Mouse (Mus musculus): Measurements from ENCODE around the gene R3hdm1.

R3hdm1 gene

DNA sequence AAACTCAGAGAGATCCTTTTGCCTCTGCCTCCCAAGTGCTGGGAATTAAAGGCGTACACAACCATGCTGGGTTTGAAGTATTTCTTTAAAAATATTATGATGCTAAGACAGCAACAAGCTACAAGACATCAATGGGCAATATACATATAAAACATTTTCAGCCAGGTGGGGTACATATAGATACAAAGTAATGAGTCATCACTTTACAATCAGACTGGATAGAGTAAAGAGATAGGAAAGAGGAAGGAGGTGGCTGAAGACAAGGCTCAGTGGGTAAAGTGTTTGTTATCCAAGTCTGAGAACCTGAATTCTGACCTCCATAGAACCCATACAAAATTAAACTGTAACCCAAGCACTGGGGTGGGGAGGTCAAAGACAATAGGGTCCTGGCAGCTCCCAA lies 4.8 kb upstream of the R3hdm1 start:
- POLR2A ChIA-PET, result interaction anchor here in 2 of 4 experiments (0.6 to 1.4 kb wide), 4 partner anchors 10 to 230 kb away, joined by 3 read pairs; partner anchors contain the start of gene Rab3gap1 (in 1 of the 2)
- CTCF ChIA-PET, result no interaction called here

DNA sequence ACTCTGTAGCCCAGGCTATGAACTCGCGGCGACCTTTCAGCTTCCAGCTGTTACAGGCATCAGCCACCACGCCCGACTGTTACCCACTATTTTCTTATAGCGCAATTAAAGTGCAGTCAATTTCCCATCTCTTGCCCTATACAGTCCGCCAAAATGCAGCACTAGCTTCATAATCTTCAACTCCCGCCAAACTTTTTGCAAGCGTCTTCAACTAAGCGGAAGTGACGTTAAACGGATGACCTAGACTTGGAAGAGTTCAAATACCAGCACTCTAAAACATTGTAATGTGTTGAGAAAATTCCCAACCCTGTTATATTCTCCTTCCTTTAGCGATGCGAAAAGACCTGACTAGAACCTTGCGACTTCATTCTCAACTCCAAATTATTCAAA lies 855 bp upstream of the R3hdm1 start:
- ChIA-PET POLR2A (interaction anchor here in 2 of 4 experiments (0.6 to 2.2 kb wide), 18 partner anchors 7 to 623 kb away, joined by 3 to 11 read pairs (median 4); partner anchors contain the start of genes Rab3gap1 (in 2 of the 2), Ccnt2 (in 1 of the 2) and Dars (in 1 of the 2)), CTCF (interaction anchor here in 1 of 4 experiments (1.0 kb wide), 1 partner anchor 275 kb away, joined by 4 read pairs; no protein-coding TSS in a partner anchor)

DNA sequence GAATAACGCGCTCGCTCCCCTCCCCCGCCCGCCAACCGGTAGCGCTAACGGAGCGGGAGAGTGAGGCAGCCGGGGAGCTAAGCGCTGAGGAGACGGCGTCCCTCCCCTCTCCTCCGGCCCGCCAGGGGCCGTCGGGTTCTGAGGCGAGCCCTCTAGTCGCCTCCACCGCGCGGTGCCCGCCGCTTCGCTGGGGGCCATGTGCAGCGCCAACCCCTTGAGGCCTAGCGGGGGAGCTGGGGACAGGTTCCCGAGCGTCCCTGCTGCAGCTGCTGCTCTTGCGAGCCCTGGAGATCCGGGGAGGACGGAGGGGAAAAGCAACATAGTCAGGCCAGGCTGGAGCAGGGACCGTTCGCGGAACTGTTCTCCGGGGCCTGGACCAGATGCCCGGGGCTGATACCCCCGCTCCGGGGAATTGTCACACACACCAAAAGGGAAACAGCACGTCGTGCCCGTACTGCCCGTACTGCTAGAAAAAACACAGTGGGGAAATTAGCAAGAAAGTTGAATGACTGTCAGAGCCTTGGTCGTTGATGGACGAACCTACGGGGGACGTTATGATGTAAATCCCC lies 503 bp downstream of the R3hdm1 start:
- POLR2A ChIA-PET, result interaction anchor here (0.6 to 2.2 kb wide), 20 partner anchors 9 to 655 kb away, joined by 3 to 11 read pairs (median 4); partner anchors contain the start of genes Ccnt2 (in 2 of the 4), Rab3gap1 (in 2 of the 4) and Dars (in 1 of the 4)

DNA sequence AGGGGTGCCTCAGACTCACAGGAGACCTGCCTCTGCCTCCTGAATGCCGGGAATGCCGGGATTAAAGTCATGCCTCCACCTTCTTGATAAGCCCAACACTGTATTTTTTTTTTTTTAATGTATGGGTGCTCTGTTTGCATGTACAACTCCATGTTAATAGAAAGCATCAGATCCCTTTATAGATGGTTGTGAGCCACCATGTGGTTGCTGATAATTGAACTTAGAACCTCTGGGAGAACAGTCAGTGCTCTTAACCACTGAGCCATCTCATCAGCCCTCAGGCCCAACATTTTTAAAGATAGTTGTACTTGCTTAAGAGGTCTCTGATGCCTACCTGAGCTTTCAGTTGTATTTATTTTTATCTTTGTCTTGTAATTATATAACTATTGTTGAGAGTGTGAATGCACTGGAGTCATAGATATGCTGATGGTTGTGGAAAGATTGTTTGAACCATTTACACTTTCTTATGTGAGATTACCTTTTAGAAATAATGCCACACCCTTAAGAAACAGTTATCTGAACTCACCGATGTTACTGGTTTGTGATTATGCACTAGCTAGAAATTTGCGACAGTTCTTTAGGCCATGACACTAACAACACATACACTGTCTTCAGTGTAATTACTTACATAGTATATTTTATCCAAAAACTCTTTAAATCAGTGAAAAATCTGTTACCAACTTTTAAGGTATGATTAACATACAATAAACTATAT lies 18.0 kb downstream of the R3hdm1 start:
- CTCF ChIA-PET, result no interaction called here
- POLR2A ChIA-PET, result interaction anchor here in 1 of 4 experiments (1.1 kb wide), 1 partner anchor 10 kb away, joined by 3 read pairs; no protein-coding TSS in a partner anchor

More for the DNA sequence above, 503 bp downstream of the R3hdm1 start:
- CTCF ChIA-PET, result interaction anchor here in 1 of 4 experiments (1.0 kb wide), 1 partner anchor 276 kb away, joined by 4 read pairs; no protein-coding TSS in a partner anchor

DNA sequence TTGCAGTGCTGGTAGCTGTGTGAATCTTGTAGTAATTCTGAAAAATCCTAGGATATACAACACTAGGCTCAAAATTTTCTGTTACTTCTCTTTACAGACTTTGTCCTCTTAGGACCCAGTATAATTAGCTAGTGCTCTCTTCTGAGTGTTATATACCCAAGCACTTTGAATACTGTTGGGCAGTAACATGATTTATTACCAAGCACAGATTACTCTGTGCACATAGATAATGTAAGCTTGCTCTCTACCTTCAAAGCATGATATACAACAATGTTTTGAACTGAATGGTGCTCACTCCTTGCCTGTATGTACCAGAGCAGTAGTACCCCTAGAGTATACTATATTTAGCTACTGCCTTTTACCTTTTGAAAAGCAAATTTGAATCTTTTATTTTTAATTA lies 33.1 kb downstream of the R3hdm1 start:
- ChIA-PET POLR2A (interaction anchor here in 1 of 4 experiments (0.6 to 1.0 kb wide), 3 partner anchors 14 to 344 kb away, joined by 3 read pairs; no protein-coding TSS in a partner anchor), CTCF (interaction anchor here in 1 of 4 experiments (0.5 kb wide), 1 partner anchor 61 kb away, joined by 12 read pairs; no protein-coding TSS in a partner anchor)

DNA sequence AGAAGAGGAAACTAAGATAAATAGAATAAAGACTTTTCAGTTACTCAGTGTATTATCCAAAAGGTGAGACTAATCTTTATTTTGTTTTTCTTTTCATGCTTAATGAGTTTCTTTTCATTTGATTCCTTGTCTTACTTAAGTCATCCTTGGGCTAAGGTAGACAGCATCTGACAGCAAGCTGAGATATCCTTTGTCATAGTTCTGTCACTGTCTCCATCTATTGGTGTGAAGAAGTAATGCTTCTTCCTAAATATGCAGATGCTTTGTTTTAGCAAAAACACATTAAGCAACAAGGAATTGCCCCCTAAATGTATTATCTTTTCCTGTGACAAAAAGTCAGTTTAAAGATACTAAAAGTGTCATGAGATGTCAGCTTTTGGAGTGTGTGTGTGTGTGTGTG lies 37.9 kb downstream of the R3hdm1 start:
- CTCF ChIA-PET, result interaction anchor here in 2 of 4 experiments (0.7 to 1.4 kb wide), 3 partner anchors 9 to 319 kb away, joined by 3 to 4 read pairs (median 3); no protein-coding TSS in a partner anchor
- POLR2A ChIA-PET, result interaction anchor here in 1 of 4 experiments (1.1 kb wide), 1 partner anchor 8 kb away, joined by 4 read pairs; no protein-coding TSS in a partner anchor

DNA sequence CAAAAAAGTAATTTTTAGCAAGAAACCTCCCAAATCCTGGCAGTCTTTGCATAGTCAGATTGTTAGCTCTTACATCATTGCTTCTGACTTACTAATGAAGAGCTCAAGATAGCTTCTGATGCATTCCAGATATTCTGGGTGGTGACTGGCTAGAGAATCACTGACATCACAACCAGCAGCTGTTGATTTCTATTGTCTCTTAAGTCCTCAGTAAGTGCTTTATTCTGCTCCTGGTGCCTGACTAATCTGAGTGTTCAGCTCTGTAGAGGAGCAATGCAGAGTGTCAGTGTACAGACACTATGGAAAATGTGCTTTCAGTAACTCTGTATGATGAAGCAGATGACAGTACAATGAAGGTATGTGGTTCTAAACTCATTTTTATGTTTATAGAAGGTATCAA lies 38.6 kb downstream of the R3hdm1 start:
- CTCF ChIA-PET, result interaction anchor here in 1 of 4 experiments (1.0 kb wide), 1 partner anchor 315 kb away, joined by 3 read pairs; no protein-coding TSS in a partner anchor
- POLR2A ChIA-PET, result interaction anchor here in 1 of 4 experiments (1.1 kb wide), 1 partner anchor 9 kb away, joined by 4 read pairs; no protein-coding TSS in a partner anchor

DNA sequence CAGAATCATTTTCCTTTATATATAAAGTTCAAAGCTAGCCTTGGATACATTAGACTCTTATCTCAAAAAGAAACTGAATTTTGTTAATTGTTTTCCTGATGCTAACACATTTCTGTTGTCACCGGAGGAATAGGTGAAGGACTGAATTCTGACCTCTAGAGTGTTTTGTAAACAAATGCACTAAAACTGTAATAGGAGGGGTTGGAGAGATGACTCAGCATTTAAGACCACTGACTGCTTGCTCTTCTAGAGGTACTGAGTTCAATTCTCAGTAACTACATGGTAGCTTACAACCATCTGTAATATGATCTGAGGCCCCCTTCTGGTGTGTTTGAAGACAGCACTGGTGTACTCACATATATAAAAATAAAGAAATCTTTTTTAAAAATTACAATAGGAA lies 63.9 kb downstream of the R3hdm1 start:
- ChIA-PET CTCF (interaction anchor here in 1 of 4 experiments (0.6 to 0.9 kb wide), 2 partner anchors 339 to 426 kb away, joined by 3 read pairs; no protein-coding TSS in a partner anchor), POLR2A (interaction anchor here in 2 of 4 experiments (1.1 to 2.0 kb wide), 5 partner anchors 10 to 25 kb away, joined by 3 to 6 read pairs (median 3); no protein-coding TSS in a partner anchor)

DNA sequence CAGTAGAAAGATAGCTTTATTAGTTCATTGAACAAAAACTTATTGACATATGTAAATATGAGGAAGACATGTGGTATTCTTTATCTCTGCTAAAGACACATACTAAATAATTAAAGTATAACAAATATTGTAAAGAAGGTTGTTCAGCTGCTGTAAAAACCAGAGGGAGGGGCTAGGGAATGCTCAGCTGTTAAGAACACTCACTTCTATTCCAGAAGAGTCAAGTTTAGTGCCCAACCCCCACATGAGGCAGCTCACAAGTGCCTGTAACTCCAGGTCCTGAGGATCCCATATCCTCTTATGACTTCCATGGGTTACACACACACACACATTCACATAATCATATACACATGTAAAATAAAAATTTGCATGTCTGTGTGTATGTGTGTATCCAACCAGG lies 67.0 kb downstream of the R3hdm1 start:
- ChIA-PET POLR2A (interaction anchor here in 3 of 4 experiments (0.5 to 1.8 kb wide), 12 partner anchors 10 to 241 kb away, joined by 3 to 8 read pairs (median 3); partner anchors contain the start of genes Mcm6 (in 1 of the 3) and Zranb3 (in 1 of the 3)), CTCF (interaction anchor here in 1 of 4 experiments (0.5 kb wide), 1 partner anchor 27 kb away, joined by 3 read pairs; no protein-coding TSS in a partner anchor)

DNA sequence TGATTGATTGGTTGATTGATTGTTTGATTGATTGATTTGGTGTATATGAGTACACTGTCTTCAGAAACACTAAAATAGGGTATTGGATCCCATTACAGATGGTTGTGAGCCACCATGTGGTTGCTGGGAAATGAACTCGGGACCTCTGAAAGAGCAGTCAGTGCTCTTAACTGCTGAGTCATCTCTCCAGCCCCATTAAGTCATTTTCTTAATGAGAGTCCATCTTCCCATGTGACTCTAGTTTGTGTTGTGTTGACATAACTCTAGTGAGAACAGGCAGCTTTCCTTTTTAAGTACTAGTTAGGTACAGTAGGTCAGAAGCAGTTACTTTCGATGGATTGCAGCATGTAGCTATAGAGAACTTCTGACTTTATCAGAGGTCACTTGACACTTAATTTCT lies 88.3 kb downstream of the R3hdm1 start:
- POLR2A ChIA-PET, result interaction anchor here in 3 of 4 experiments (0.6 to 2.7 kb wide), 7 partner anchors 9 to 363 kb away, joined by 3 to 6 read pairs (median 4); partner anchors contain the start of genes Mcm6 (in 1 of the 3), R3hdm1 (in 1 of the 3) and Zranb3 (in 1 of the 3)
- CTCF ChIA-PET, result interaction anchor here in 1 of 4 experiments (0.8 kb wide), 1 partner anchor 27 kb away, joined by 3 read pairs; no protein-coding TSS in a partner anchor

DNA sequence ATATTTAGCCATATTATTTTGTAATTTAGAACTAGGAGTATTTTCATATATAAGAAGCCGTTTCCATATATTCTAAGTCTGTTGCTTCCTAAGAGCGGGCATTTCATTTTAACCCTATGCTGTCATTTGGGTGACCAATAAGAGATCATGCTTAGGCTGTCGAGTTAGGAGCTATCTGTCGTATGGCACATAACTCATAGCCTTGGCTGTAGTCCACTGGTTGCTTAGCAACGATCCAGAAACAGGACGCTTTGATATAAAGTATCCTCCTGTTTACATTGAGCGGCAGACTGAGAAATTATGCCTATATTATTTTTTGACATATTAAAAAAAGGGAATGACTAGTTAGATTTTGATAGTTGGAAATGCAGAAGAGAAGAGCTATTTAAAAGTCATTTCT lies 89.3 kb downstream of the R3hdm1 start:
- ChIA-PET POLR2A (interaction anchor here in 1 of 4 experiments (0.5 to 2.7 kb wide), 5 partner anchors 8 to 90 kb away, joined by 3 to 6 read pairs (median 5); partner anchors contain the start of genes R3hdm1 and Zranb3), CTCF (no interaction called here)

DNA sequence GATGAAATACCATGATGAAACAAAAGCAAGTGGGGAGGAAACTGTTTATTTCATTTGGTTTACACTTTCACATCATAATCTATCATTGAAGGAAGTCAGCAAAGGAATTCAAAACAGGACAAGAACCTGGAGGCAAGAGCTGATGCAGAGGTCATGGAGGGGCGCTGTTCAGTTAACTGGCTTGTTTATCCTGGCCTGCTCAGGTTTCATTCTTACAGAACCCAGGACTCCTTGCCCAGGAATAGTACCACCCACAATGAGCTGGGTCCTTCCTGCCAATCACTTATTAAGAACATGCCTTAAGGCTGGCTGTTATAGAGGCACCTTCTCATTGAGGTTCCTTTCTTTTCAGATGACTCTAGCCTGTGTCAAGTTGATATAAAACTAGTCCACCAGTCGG lies 90.9 kb downstream of the R3hdm1 start:
- POLR2A ChIA-PET, result interaction anchor here in 1 of 4 experiments (0.9 to 1.6 kb wide), 2 partner anchors 10 to 41 kb away, joined by 3 to 5 read pairs; no protein-coding TSS in a partner anchor
- CTCF ChIA-PET, result no interaction called here

DNA sequence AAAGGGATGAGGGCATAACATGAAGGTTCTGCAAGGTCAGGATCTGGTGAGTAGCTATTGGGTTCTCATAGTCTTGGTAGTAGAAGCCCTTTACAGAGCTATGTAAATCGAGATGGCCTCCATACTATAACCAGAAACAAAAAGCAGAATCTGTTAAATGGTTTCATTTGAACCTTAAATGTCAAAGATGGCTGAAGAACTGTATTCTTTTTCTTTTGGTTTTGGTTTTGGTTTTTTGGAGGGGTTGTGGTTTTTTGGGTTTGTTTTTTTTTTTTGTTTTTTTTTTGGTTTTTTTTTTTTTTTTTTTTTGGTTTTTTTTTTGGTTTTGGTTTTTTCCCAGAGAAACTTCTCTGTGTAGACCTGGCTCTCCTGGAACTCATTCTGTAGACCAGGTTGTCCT lies 94.3 kb downstream of the R3hdm1 start:
- CTCF ChIA-PET, result interaction anchor here in 2 of 4 experiments (0.7 kb wide), 2 partner anchors 27 to 61 kb away, joined by 3 to 12 read pairs; no protein-coding TSS in a partner anchor
- POLR2A ChIA-PET, result interaction anchor here in 1 of 4 experiments (0.6 to 1.8 kb wide), 5 partner anchors 16 to 371 kb away, joined by 3 to 5 read pairs (median 5); no protein-coding TSS in a partner anchor

DNA sequence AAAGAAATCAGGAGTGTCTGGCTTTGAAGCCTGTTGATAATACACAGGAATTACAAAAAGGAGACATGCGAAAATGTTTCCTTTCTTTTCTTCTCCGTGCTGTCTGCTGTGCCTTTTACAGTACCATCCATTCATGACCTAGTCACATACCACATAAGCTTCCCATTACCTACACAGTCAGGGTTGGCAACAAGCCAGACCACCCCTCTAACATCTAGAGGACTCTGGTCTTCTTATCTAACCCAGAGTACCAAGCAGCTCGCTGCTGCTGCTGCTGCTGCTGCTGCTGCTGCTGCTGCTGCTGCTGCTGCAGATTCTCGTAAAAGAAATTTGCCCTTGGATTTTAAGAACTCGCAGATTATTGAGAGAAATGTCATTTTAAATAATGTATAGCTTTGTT lies 110.2 kb downstream of the R3hdm1 start:
- POLR2A ChIA-PET, result interaction anchor here in 1 of 4 experiments (0.8 to 1.0 kb wide), 2 partner anchors 11 to 16 kb away, joined by 3 to 5 read pairs; no protein-coding TSS in a partner anchor
- CTCF ChIA-PET, result interaction anchor here in 1 of 4 experiments (0.6 kb wide), 1 partner anchor 10 kb away, joined by 3 read pairs; no protein-coding TSS in a partner anchor

DNA sequence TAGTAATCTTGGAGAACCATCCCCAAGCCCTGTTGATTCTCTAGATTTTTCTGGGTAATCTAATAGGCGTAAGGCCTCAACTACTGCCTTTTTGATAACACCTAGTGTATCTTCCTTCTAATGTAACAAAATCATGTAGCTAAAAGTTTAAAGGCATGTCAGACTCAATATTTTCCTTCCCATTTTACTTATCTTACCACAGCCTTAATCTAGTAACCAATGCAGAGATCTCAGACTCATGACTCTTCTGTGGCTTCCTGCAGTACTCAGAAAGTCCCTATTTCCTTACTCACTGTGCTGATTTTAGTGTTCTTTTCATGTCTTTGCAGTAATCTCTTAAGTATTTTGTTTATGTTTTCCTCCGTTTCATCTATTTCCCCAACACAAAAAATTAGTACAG lies 118.8 kb downstream of the R3hdm1 start:
- ChIA-PET POLR2A (no interaction called here), CTCF (no interaction called here)

DNA sequence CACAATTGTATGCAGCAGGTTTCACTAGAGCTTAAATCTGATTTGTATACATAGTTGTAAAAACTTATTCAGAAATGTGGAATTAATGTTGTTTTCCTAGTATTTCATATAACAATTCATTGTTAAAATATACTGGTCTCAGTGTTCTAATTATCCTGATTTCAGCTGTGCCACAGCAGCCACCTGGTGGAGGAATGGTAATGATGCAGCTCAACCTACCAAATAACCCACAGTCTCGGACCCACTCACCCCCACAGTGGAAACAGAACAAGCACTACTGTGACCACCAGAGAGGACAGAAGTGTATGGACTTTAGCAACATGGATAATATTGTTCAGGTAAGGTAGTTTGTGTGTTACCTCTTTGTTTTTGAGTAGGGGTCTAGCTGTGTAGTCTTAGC lies 120.2 kb downstream of the R3hdm1 start:
- CTCF ChIA-PET, result interaction anchor here in 3 of 4 experiments (0.5 to 1.9 kb wide), 10 partner anchors 12 to 435 kb away, joined by 3 to 8 read pairs (median 4); no protein-coding TSS in a partner anchor
- POLR2A ChIA-PET, result interaction anchor here in 1 of 4 experiments (1.5 kb wide), 1 partner anchor 355 kb away, joined by 7 read pairs; the partner anchor contains the start of gene Rab3gap1

DNA sequence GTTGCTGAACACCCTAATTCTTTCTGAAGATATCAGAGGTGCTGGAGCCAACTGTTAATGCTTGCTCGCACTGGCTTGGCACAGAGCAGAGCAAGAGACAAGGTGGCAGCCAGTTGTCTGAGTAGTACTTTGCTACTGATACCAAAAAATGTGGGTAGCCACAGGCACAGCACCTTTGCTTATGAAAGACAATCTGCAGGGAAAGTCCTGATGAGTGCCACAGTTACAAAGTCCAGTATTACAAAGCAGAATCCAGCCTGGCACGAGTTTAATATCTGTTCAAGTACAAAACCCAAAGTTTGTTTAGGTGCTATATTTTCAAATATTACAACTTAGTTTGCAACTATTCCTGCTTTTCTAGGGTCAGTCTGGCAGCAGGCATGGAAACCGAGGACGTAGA lies 132.1 kb downstream of the R3hdm1 start:
- CTCF ChIA-PET, result interaction anchor here in 2 of 4 experiments (1.0 to 2.1 kb wide), 2 partner anchors 12 kb away, joined by 4 to 8 read pairs; no protein-coding TSS in a partner anchor
- POLR2A ChIA-PET, result interaction anchor here in 2 of 4 experiments (0.8 to 1.7 kb wide), 4 partner anchors 9 to 367 kb away, joined by 3 to 5 read pairs (median 4); partner anchors contain the start of genes Rab3gap1 (in 1 of the 2) and Ubxn4 (in 1 of the 2)

DNA sequence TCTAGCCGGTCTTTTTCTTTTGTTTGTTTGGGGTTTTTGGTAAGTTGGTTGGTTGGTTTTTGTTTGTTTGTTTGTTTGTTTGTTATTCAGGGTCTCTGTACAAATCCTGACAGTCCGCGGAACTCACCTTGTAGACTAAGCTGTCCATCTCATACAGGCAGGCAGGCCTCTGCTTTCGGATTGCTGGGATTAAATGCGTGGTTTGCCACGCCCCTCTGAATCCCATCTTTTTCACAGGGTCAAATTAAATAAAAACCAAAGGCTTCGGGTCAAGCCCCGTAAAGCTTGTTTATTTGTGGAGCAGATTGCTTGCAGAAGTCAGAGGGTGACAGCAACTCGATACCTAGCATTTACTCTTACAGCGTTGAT lies 140.5 kb downstream of the R3hdm1 start, which contains the start of gene Ubxn4:
Gene Ubxn4, plus strand, starts transcription at position 338 of the 369 bp plus-strand sequence.
- CTCF ChIA-PET, result interaction anchor here in 1 of 4 experiments (0.6 kb wide), 1 partner anchor 257 kb away, joined by 7 read pairs; no protein-coding TSS in a partner anchor
- POLR2A ChIA-PET, result interaction anchor here in 1 of 4 experiments (1.0 to 3.0 kb wide), 5 partner anchors 8 to 116 kb away, joined by 3 to 16 read pairs (median 5); partner anchors contain the start of gene Mcm6
